Mouse (Mus musculus) cerebellum, adult 18-20 months (tissue): ENCODE measurements around the gene Rab22a.
"Not testable (repeated sequence)": the region's sequence is repeated elsewhere in the genome, so short reads cannot be mapped to it uniquely, and the experiment has no call there.

Source experiments
- DNase-seq, 2 experiments: peaks; one replicate each; pipeline ENCODE4 v3.0.0; 2021

Gene Rab22a

GRCm38 (mm10) chr2:173672328-173672896 is 12.9 kb downstream of the Rab22a start:
- no peak for DNase-seq

- no peak for DNase-seq
Observed at GRCm38 (mm10) chr2:173673469-173673868, 13.9 kb downstream of the Rab22a start.

GRCm38 (mm10) chr2:173678593-173678992 is 19.0 kb downstream of the Rab22a start:
- DNase-seq: no peak

- no peak for DNase-seq
Observed at GRCm38 (mm10) chr2:173679217-173679616, 19.7 kb downstream of the Rab22a start.

- no peak for DNase-seq
Observed at GRCm38 (mm10) chr2:173680153-173680552, 20.6 kb downstream of the Rab22a start.

GRCm38 (mm10) chr2:173682773-173683172 is 23.2 kb downstream of the Rab22a start:
- DNase-seq: no peak

GRCm38 (mm10) chr2:173685781-173686361 is 26.3 kb downstream of the Rab22a start:
- no peak for DNase-seq

- no peak for DNase-seq
Observed at GRCm38 (mm10) chr2:173687363-173687762, 27.8 kb downstream of the Rab22a start.

- DNase-seq: no peak
Observed at GRCm38 (mm10) chr2:173689835-173690234, 30.3 kb downstream of the Rab22a start.

GRCm38 (mm10) chr2:173691748-173692147 is 32.2 kb downstream of the Rab22a start:
- no peak for DNase-seq

- no peak for DNase-seq
Observed at GRCm38 (mm10) chr2:173692693-173693092, 33.1 kb downstream of the Rab22a start.

GRCm38 (mm10) chr2:173698850-173699249 is 39.3 kb downstream of the Rab22a start:
- DNase-seq: no peak

GRCm38 (mm10) chr2:173702096-173702866 is 42.7 kb downstream of the Rab22a start:
- peak in 1 of 2 experiments; percentile 14 for DNase-seq

GRCm38 (mm10) chr2:173702867-173703237 is 43.3 kb downstream of the Rab22a start:
- DNase-seq: no peak

- no peak for DNase-seq
Observed at GRCm38 (mm10) chr2:173705827-173706551, 46.4 kb downstream of the Rab22a start.

GRCm38 (mm10) chr2:173707626-173708025 is 48.1 kb downstream of the Rab22a start:
- DNase-seq: not testable (repeated sequence)

- no peak for DNase-seq
Observed at GRCm38 (mm10) chr2:173710193-173710592, 50.6 kb downstream of the Rab22a start.

GRCm38 (mm10) chr2:173712656-173713055 is 53.1 kb downstream of the Rab22a start:
- no peak for DNase-seq

- DNase-seq: no peak
Observed at GRCm38 (mm10) chr2:173713241-173713640, 53.7 kb downstream of the Rab22a start.

GRCm38 (mm10) chr2:173714620-173715218 is 55.2 kb downstream of the Rab22a start:
- no peak for DNase-seq

GRCm38 (mm10) chr2:173716966-173717365 is 57.4 kb downstream of the Rab22a start:
- DNase-seq: no peak

GRCm38 (mm10) chr2:173719115-173719514 is 59.6 kb downstream of the Rab22a start, which contains the start of gene 1700010B08Rik:
1700010B08Rik (plus strand) TSS chr2:173719415.
- not testable (repeated sequence) for DNase-seq
